Mouse (Mus musculus): ENCODE data around the gene Tmem30b. TPM values are rescaled to one million over a fixed set of nuclear protein-coding genes. Genes with fewer than 3 reads are reported as not detected.

Tmem30b gene
- polyA plus RNA-seq, 1 experiment: not detected

- no peak for TF ChIP-seq GATA1 (IDR thresholded peaks at IDR 0.05; ENCODE audit: low read length)
These were observed 11.6 kb downstream of the Tmem30b start for GRCm38 (mm10) chr12:73534591-73534990.

DNA sequence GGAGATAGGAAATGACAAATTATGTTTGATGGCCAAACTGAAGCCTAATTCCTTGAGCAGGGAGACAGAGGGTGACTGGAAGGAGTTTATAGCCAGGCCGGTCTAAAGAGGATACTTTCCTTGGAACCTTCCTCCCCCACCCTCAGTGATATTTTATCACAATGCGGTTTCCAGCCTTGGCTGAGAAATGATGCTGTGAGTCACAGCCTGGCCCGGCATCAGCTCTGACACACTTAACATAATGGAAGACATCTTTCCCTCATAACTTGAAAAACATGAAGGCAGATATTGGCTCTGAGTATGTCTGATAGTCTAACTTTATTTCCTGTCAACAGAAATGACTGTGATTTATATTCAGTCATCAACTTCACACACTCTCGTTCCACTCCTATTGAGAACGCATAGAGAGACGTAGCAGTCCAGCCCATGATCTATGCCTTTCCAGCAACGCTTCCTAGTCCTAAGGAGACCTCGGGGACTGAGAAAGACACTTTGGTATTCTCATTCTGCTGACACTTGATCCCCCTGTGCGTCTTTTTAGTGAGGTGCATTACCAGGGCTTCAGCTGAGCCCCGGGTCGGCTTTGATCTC is 14.2 kb downstream of the Tmem30b start:
- TF ChIP-seq GATA1 (IDR thresholded peaks at IDR 0.05; ENCODE audit: low read length): no peak

- no peak for TF ChIP-seq GATA1 (IDR thresholded peaks at IDR 0.05; ENCODE audit: low read length)
These were observed 16.6 kb downstream of the Tmem30b start for GRCm38 (mm10) chr12:73529590-73529989.

DNA sequence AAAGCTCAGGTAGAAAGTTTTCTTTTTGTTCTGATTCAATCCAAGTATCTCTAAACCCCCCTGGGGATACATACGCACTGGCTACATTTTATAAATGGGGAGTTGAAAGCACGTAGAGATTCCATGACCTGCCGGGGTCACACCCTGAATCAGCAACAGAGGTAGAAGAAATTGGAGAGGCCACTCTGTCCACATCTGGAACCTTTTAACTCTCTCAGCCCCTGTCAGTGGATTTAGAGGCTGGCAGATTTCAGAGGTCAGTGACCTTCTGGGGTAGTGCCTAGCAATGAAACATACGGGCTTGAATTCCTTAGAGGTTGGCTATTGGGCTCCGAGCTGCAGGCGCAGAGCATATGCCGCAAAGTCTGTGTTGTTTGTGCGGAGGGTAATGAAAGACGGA is 17.1 kb downstream of the Tmem30b start:
- TF ChIP-seq GATA1 (IDR thresholded peaks at IDR 0.05; ENCODE audit: low read length): no peak

DNA sequence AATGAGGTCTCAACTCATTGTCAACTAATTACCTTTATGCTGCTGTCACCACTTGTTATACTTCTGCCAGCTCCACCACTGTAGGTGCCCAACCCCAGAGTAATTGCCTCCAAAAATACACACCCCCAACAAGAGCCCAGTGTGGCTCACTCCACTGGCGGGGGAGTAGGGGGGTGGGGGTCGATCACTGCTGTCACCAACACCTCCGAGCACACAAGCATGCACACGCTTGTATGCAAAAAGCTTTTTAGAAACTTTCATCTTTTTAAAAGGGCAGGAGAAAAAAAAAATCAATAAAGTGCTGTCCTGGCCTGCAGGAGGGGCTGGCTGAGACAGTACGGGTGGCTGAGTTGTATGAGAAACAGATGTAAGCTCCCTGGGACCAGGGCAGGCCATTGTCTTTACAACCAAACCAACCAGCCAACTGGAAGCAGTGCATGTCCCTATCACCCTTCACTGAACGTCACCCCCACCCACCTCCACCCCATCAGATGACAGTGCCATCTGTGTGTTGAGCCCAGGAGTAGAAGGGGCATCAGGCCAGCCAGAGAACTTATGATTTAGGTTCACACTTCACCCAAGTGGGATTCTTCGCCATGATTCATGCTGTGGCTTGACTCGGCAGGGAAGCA is 20.8 kb downstream of the Tmem30b start:
- no peak for TF ChIP-seq GATA1 (IDR thresholded peaks at IDR 0.05; ENCODE audit: low read length)

DNA sequence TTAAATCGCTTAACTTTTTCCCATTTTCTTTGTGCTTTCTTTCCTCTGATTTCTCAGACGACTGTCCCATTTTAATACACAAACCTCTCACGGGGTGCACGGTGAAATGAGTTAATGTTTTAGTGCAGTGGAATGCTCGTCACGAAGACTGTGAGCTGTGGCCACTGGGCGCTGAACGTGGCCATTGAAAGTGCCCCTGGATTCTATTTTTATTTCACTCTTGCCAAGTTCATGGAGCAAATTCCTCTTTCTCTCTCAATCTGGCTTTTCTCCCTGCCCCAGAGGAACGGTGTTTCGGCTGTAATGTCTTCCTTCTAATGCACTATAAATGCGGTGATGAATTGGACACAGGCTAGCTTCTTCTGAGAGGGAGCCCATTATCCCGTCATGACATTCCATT is 23.1 kb downstream of the Tmem30b start:
- TF ChIP-seq GATA1 (IDR thresholded peaks at IDR 0.05; ENCODE audit: low read length): no peak

DNA sequence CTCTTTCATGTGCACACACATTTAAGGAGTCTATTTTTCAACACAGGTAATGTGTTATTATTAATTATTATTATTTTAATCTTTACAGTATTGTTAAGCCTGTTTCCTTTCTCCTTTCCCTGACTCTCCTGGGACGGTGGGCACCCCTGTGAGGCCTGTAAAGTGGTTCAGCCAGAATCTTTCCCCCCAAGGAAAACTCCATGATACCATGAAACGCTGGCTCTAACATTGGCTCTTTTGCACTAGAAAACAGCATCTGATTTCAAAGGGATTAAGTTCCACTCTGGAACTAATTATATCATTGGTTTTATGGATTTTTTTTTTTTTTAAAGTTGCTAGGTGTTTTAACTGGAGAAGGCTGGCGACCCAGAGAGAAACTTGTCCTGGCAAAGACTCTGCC is 24.2 kb downstream of the Tmem30b start:
- TF ChIP-seq GATA1 (IDR thresholded peaks at IDR 0.05; ENCODE audit: low read length): no peak

DNA sequence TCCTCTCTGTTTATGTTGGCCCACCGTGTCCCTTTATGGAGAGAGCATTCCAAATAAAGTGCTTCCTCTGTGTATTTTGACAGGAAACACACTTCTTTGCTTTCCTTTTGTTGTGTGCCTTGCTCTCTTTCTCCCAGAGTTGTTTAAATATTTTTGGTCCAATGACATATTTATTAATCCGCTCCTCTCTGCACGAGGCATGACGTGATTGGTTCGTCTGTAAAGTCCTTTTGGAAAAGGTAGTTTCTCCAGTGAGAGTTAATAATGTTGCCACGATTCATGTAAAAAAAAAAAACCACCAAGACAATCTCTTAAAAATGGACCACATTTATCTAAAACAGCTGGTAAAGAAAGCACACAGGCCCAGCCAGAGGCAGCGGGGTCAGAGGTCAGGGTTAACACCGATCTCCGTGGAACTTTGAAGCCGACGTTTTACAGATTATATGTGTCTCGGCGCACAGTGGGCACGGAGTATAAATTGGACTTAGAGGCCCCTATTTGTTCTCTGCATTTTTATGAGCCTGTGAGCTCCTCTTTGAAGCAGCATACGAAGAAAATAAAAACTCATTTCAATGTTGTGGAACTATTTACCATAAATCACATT is 24.9 kb downstream of the Tmem30b start:
- no peak for TF ChIP-seq GATA1 (IDR thresholded peaks at IDR 0.05; ENCODE audit: low read length)

- TF ChIP-seq GATA1 (IDR thresholded peaks at IDR 0.05; ENCODE audit: low read length): no peak
These were observed 28.4 kb downstream of the Tmem30b start for GRCm38 (mm10) chr12:73517768-73518167.

GRCm38 (mm10) chr12:73517022-73517709 is 29.0 kb downstream of the Tmem30b start:
- TF ChIP-seq GATA1 (IDR thresholded peaks at IDR 0.05; ENCODE audit: low read length): no peak

DNA sequence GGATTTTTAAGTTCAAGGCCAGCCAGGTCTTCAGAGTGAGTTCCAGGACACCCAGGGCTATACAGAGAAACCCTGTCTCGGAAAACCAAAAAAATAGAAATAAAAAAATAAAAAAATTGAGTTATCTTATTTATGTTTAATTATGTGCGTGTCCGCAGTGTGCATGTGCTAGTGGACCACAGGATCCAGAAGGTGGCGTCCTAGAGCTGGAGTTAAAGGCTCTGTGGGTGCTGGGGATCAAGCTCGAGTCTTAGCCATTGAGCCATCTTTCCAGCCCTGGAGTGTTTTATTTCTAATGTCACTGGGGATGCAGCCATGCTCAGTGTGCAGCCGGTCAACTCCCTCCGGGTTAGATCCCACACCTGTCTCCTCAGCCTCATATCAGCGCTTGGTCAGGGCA is 29.7 kb downstream of the Tmem30b start:
- TF ChIP-seq GATA1 (IDR thresholded peaks at IDR 0.05; ENCODE audit: low read length): no peak

- no peak for TF ChIP-seq GATA1 (IDR thresholded peaks at IDR 0.05; ENCODE audit: low read length)
These were observed 31.5 kb downstream of the Tmem30b start for GRCm38 (mm10) chr12:73514722-73515121.

- no peak for TF ChIP-seq GATA1 (IDR thresholded peaks at IDR 0.05; ENCODE audit: low read length)
These were observed 32.2 kb downstream of the Tmem30b start for GRCm38 (mm10) chr12:73513958-73514357.

DNA sequence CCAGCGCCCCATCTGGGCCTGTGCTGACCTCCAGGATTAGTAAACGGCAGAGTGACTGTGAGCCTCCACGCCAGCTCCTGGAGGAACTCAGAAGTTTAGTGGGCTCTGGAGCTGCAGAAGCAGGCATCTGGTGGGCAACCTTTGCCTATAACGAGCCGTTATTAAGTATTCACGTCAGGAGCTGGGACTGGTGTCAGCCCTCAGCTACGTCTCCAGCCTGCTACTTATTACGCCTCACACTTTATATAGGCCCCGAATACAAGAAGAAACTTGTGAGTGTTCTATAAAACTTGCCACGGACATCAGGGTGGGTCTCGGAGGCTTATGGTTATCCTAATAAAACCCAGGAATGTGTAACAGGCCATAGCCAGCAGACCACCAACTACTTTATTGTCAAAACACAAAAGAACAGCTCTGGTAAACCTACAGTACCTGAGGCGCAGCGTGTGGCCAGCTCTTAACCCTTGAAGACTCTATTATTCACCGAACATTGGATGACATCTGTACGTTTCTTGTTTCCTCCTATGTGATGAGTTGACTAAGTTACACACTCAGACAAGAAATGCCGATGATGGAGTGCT is 34.6 kb downstream of the Tmem30b start:
- no peak for TF ChIP-seq GATA1 (IDR thresholded peaks at IDR 0.05; ENCODE audit: low read length)

GRCm38 (mm10) chr12:73507105-73507504 is 39.1 kb downstream of the Tmem30b start:
- TF ChIP-seq GATA1 (IDR thresholded peaks at IDR 0.05; ENCODE audit: low read length): no peak

GRCm38 (mm10) chr12:73506648-73507047 is 39.5 kb downstream of the Tmem30b start:
- no peak for TF ChIP-seq GATA1 (IDR thresholded peaks at IDR 0.05; ENCODE audit: low read length)
